Mouse (Mus musculus): ENCODE measurements around the gene H3f3b.

GRCm38 (mm10) chr11:116023771-116024355 is 3.9 kb downstream of the H3f3b start:
- TF ChIP-seq POLR2A (IDR thresholded peaks at IDR 0.05; ENCODE audit: insufficient read length, low read depth) = no peak
- TF ChIP-seq MAX (IDR thresholded peaks at IDR 0.05; ENCODE audit: low read depth) = no peak
- TF ChIP-seq TCF3 (IDR thresholded peaks at IDR 0.05; ENCODE audit: insufficient read length, low read depth) = no peak

Data from myocyte (in vitro differentiated cells).